Mouse (Mus musculus) G1E (cell line): ENCODE measurements around the gene Evc2.

ENCODE experiments used
- CTCF ChIP-seq: IDR thresholded peaks from 2 replicates; pipeline ENCODE4 v1.5.1; 2012; ENCODE audit warnings: low read depth, low read length, inconsistent platforms, mixed read lengths
- GATA1 ChIP-seq: IDR thresholded peaks from 2 replicates; pipeline ENCODE4 v1.6.1; 2012; ENCODE audit warnings: borderline replicate concordance, low read length, inconsistent platforms, mixed read lengths
- GATA2 ChIP-seq: IDR thresholded peaks from 2 replicates; pipeline ENCODE4 v1.6.1; 2012; ENCODE audit warnings: low read depth, low read length, inconsistent platforms, borderline replicate concordance
- POLR2AphosphoS5 ChIP-seq: IDR thresholded peaks from 2 replicates; pipeline ENCODE4 v1.6.1; 2012; ENCODE audit warnings: low read depth, low read length, inconsistent platforms; ENCODE audit not compliant: insufficient replicate concordance
- TAL1 ChIP-seq: conservative IDR thresholded peaks from 2 replicates; pipeline ENCODE4 v1.6.1; 2012; ENCODE audit warnings: low read depth, low read length, inconsistent platforms, mixed read lengths

DNA sequence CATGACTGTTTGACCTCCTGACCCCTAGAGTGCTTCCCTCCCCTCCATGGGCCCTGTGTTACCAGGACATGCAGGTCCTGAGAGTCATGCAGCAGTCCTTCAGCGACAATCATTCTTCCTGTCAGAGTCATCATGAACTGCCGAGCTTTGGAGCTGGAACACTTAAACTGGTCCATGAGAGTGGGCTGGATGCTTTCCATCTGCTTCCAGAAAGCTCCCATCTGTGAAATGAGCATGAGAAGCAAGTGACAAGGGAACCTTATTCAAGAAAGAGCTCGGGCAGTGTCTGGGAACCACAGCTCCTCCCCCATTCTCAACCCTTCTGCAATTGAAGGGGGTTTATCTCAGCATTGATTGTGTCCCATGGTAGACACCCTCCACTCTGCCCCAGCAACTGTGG is 18.1 kb upstream of the Evc2 start:
- TF ChIP-seq CTCF, result no peak
- no peak for TF ChIP-seq GATA1
- no peak for TF ChIP-seq TAL1
- TF ChIP-seq POLR2AphosphoS5, result no peak
- TF ChIP-seq GATA2, result no peak
